Mouse (Mus musculus): Measurements from ENCODE around the gene Gm17542. TPM values are rescaled to one million over a fixed set of nuclear protein-coding genes. Genes with fewer than 3 reads are reported as not detected.

Gm17542 gene
- polyA plus RNA-seq, 1 experiment from 2014 or later = not detected

- Histone ChIP-seq H3K9ac (ENCODE audit: low read length) (no peak overlapping the region), H3K36me3 (ENCODE audit: control insufficient read depth, insufficient read depth, low read length) (no peaks in the 10 kb centered on the region), H3K9me3 (ENCODE audit: control insufficient read depth, low read length) (no peaks in the 10 kb centered on the region), H3K27ac (replicated peaks in 1 of 2; ENCODE audit: control insufficient read depth in 1 of 2, insufficient read depth in 1 of 2, low read depth in 2 of 2, low read length in 2 of 2) (no peak overlapping the region), H3K27me3 (ENCODE audit: control insufficient read depth, insufficient read depth, low read length) (0 out of 2 replicates have a peak, but pooled peaks cover 6% of the 10 kb centered on the region), H3K4me3 (ENCODE audit: control insufficient read depth in 1 of 2, insufficient read depth in 1 of 2, low read depth in 1 of 2, low read length in 2 of 2) (no peak overlapping the region), H3K4me1 (ENCODE audit: control insufficient read depth in 2 of 2, insufficient read depth in 2 of 2, low read length in 2 of 2) (peaks cover 2 to 3% of the 10 kb centered on the region in 2 experiments; a peak in 3 of 4 replicates), H3K4me2 (ENCODE audit: low read length) (no peak overlapping the region)
- 74% methylated on average over 10 of the region's 10 CpGs for WGBS
- ATAC-seq (ENCODE audit: insufficient number of reproducible peaks, insufficient read depth, low FRiP score, low read depth) = no peak
Measured at GRCm38 (mm10) chr10:58672557-58673277, 45.3 kb downstream of the Gm17542 start.

- WGBS = 82% methylated on average over 5 of the region's 5 CpGs
- Histone ChIP-seq H3K27ac (replicated peaks in 1 of 2; ENCODE audit: control insufficient read depth in 1 of 2, insufficient read depth in 1 of 2, low read depth in 2 of 2, low read length in 2 of 2) (no peak overlapping the region), H3K4me3 (ENCODE audit: control insufficient read depth in 1 of 2, insufficient read depth in 1 of 2, low read depth in 1 of 2, low read length in 2 of 2) (no peak overlapping the region), H3K4me2 (ENCODE audit: low read length) (no peak overlapping the region), H3K4me1 (ENCODE audit: control insufficient read depth in 2 of 2, insufficient read depth in 2 of 2, low read length in 2 of 2) (no peaks in the 10 kb centered on the region), H3K36me3 (ENCODE audit: control insufficient read depth, insufficient read depth, low read length) (no peaks in the 10 kb centered on the region), H3K9me3 (ENCODE audit: control insufficient read depth, low read length) (no peaks in the 10 kb centered on the region), H3K27me3 (ENCODE audit: control insufficient read depth, insufficient read depth, low read length) (no peaks in the 10 kb centered on the region), H3K9ac (ENCODE audit: low read length) (no peak overlapping the region)
- no peak for ATAC-seq (ENCODE audit: insufficient number of reproducible peaks, insufficient read depth, low FRiP score, low read depth)
Measured at GRCm38 (mm10) chr10:58663868-58664267, 54.1 kb downstream of the Gm17542 start.

Other genes starting within 250 kb of the Gm17542 start
- gene Ccdc138, start 220.3 kb downstream of the Gm17542 start, polyA plus RNA-seq (2014; fragmentation: Nextera tagmentation; extraction: Ambion mirVana) = 6.6 and 6.7 TPM in 2 replicates
- 0.05 and 0.07 TPM in 2 replicates for gene Edar, start 42.6 kb downstream of the Gm17542 start, polyA plus RNA-seq (2014; fragmentation: Nextera tagmentation; extraction: Ambion mirVana)
- 0.23 and 0.65 TPM in 2 replicates for gene Sh3rf3, start 95.1 kb upstream of the Gm17542 start, polyA plus RNA-seq (2014; fragmentation: Nextera tagmentation; extraction: Ambion mirVana)